Mouse (Mus musculus) heart, postnatal 0 days (tissue): ENCODE data around the gene Tgfbr1. TPM values are rescaled to one million over a fixed set of nuclear protein-coding genes. Genes with fewer than 3 reads are reported as not detected.

Experiments used
- ATAC-seq: fragments of 200-750 bp; cut with Nextera tagmentation; 2 replicates; pipeline ENCODE4 v1.8.0; 2017; ENCODE audit warnings: low read depth, moderate number of reproducible peaks, moderate library complexity; ENCODE audit not compliant: insufficient read depth
- DNase-seq: peaks from one replicate; pipeline ENCODE4 v3.0.0-alpha.2; 2016; ENCODE audit warnings: low spot score
- H3K27ac ChIP-seq: fragments of 300-500 bp; sonication (generic); 2 replicates; pipeline ENCODE4 v1.5.1; 2014; ENCODE audit warnings: low read depth, mild to moderate bottlenecking
- H3K27me3 ChIP-seq: fragments of 300-500 bp; sonication (generic); 2 replicates; pipeline ENCODE4 v1.6.1; 2014; ENCODE audit warnings: low read length, mixed read lengths; ENCODE audit not compliant: control insufficient read depth, insufficient read depth
- H3K36me3 ChIP-seq: fragments of 300-500 bp; sonication (generic); replicated peaks from 2 replicates; pipeline ENCODE4 v1.6.1; 2014; ENCODE audit warnings: low read length, mixed read lengths; ENCODE audit not compliant: control insufficient read depth, insufficient read depth
- H3K4me1 ChIP-seq: fragments of 300-500 bp; sonication (generic); 2 replicates; pipeline ENCODE4 v1.6.1; 2014; ENCODE audit warnings: antibody characterized with exemption; ENCODE audit not compliant: control insufficient read depth, insufficient read depth
- H3K4me2 ChIP-seq: fragments of 300-500 bp; sonication (generic); 2 replicates; pipeline ENCODE4 v1.6.1; 2014; ENCODE audit warnings: low read depth, mild to moderate bottlenecking, low read length, moderate library complexity
- H3K4me3 ChIP-seq: fragments of 300-500 bp; sonication (generic); 2 replicates; pipeline ENCODE4 v1.5.1; 2014; ENCODE audit warnings: low read depth, low read length
- H3K9ac ChIP-seq: fragments of 300-500 bp; sonication (generic); replicated peaks from 2 replicates; pipeline ENCODE4 v1.6.1; 2014; ENCODE audit warnings: low read depth, low read length, mixed read lengths
- H3K9me3 ChIP-seq: fragments of 300-500 bp; sonication (generic); replicated peaks from 2 replicates; pipeline ENCODE4 v1.6.1; 2016; ENCODE audit warnings: low read length; ENCODE audit not compliant: control insufficient read depth
- CTCF ChIP-seq: IDR thresholded peaks from 2 replicates; pipeline ENCODE4 v1.5.1; 2016; ENCODE audit warnings: antibody characterized with exemption, control low read depth, low read depth
- EP300 ChIP-seq: IDR thresholded peaks from 2 replicates; pipeline ENCODE4 v1.6.1; 2016; ENCODE audit warnings: antibody characterized with exemption, low read depth
- WGBS: fragments of 180-500 bp; shearing (Covaris S2); extraction: QIAGEN DNeasy Blood & Tissue Kit; methylation state at CpG from one replicate; pipeline ENCODE4 v1.1.7; 2014; 5-methylcytosine and 5-hydroxymethylcytosine counted together
- polyA plus RNA-seq: library from polyadenylated mRNA; unstranded; fragments of >200 nt; fragmentation: Nextera tagmentation; extraction: Ambion mirVana; gene quantifications from 2 replicates; pipeline ENCODE4 v1.2.1, GENCODE M21; 2015
- total RNA-seq: library from RNA; depleted of rRNA; stranded (reverse); fragments of >200 nt; gene quantifications from 2 replicates; pipeline ENCODE4 v1.2.3, GENCODE M21; 2014; ENCODE audit warnings: low replicate concordance

The Tgfbr1 gene
- total and polyA plus RNA-seq, 2 experiments from 2014 or later: 7.8 to 19.8 TPM

- H3K27ac ChIP-seq: no peak overlapping the region
- WGBS: 75% methylated on average over 3 of the region's 3 CpGs
- DNase-seq: no peak
Measured at GRCm38 (mm10) chr4:47422946-47423345, 69.9 kb downstream of the Tgfbr1 start.

GRCm38 (mm10) chr4:47424376-47424775 is 71.4 kb downstream of the Tgfbr1 start:
- H3K36me3 ChIP-seq: no peaks in the 10 kb centered on the region
- no peaks in the 10 kb centered on the region for H3K27me3 ChIP-seq
- H3K4me3 ChIP-seq: no peak overlapping the region
- H3K27ac ChIP-seq: no peak overlapping the region
- no peak for DNase-seq
- no peaks in the 10 kb centered on the region for H3K9me3 ChIP-seq
- H3K9ac ChIP-seq: no peak overlapping the region
- TF ChIP-seq EP300 (no peak), CTCF (no peak)
- WGBS: 35% methylated on average over 2 of the region's 2 CpGs
- ATAC-seq: no peak
- H3K4me2 ChIP-seq: no peak overlapping the region
- no peaks in the 10 kb centered on the region for H3K4me1 ChIP-seq

More at GRCm38 (mm10) chr4:47422946-47423345, 69.9 kb downstream of the Tgfbr1 start:
- ATAC-seq: no peak
- Histone ChIP-seq H3K9me3 (no peaks in the 10 kb centered on the region), H3K4me3 (no peak overlapping the region), H3K4me2 (no peak overlapping the region), H3K4me1 (peaks cover under 1% of the 10 kb centered on the region; the same call in 1 of the 2 replicates), H3K9ac (no peak overlapping the region), H3K27me3 (no peaks in the 10 kb centered on the region), H3K36me3 (no peaks in the 10 kb centered on the region)
- no peak for TF ChIP-seq CTCF
- no peak for TF ChIP-seq EP300

- no peak overlapping the region for H3K4me3 ChIP-seq
- H3K27ac ChIP-seq: no peak overlapping the region
- H3K4me1 ChIP-seq: no peaks in the 10 kb centered on the region
- TF ChIP-seq EP300 (no peak), CTCF (no peak)
- H3K4me2 ChIP-seq: no peak overlapping the region
- H3K9ac ChIP-seq: no peak overlapping the region
- no peak for DNase-seq
- 82% methylated on average over 16 of the region's 16 CpGs for WGBS
- H3K27me3 ChIP-seq: no peaks in the 10 kb centered on the region
- no peak for ATAC-seq
- no peaks in the 10 kb centered on the region for H3K9me3 ChIP-seq
- H3K36me3 ChIP-seq: no peaks in the 10 kb centered on the region
Measured at GRCm38 (mm10) chr4:47425247-47425830, 72.3 kb downstream of the Tgfbr1 start.

- TF ChIP-seq EP300 (no peak), CTCF (no peak)
- Histone ChIP-seq H3K27ac (no peak overlapping the region), H3K4me2 (no peak overlapping the region), H3K9ac (no peak overlapping the region), H3K4me3 (no peak overlapping the region), H3K27me3 (no peaks in the 10 kb centered on the region), H3K4me1 (no peaks in the 10 kb centered on the region), H3K36me3 (no peaks in the 10 kb centered on the region), H3K9me3 (no peaks in the 10 kb centered on the region)
- no peak for ATAC-seq
- WGBS: 64% methylated on average over 3 of the region's 3 CpGs
- no peak for DNase-seq
Measured at GRCm38 (mm10) chr4:47427606-47428005, 74.6 kb downstream of the Tgfbr1 start.

GRCm38 (mm10) chr4:47430557-47430956 is 77.5 kb downstream of the Tgfbr1 start:
- H3K4me3 ChIP-seq: no peak overlapping the region
- ATAC-seq (no peak), DNase-seq (no peak)
- H3K27ac ChIP-seq: no peak overlapping the region
- H3K4me2 ChIP-seq: no peak overlapping the region
- WGBS: 35% methylated on average over 6 of the region's 6 CpGs
- H3K4me1 ChIP-seq: no peaks in the 10 kb centered on the region
- no peaks in the 10 kb centered on the region for H3K27me3 ChIP-seq
- no peaks in the 10 kb centered on the region for H3K36me3 ChIP-seq
- no peak overlapping the region for H3K9ac ChIP-seq
- H3K9me3 ChIP-seq: no peaks in the 10 kb centered on the region
- TF ChIP-seq CTCF (no peak), EP300 (no peak)

- no peak overlapping the region for H3K9ac ChIP-seq
- no peak overlapping the region for H3K27ac ChIP-seq
- no peaks in the 10 kb centered on the region for H3K27me3 ChIP-seq
- H3K36me3 ChIP-seq: no peaks in the 10 kb centered on the region
- ATAC-seq (no peak), DNase-seq (no peak)
- 85% methylated on average over 5 of the region's 5 CpGs for WGBS
- no peaks in the 10 kb centered on the region for H3K4me1 ChIP-seq
- no peak overlapping the region for H3K4me2 ChIP-seq
- no peaks in the 10 kb centered on the region for H3K9me3 ChIP-seq
- TF ChIP-seq EP300 (no peak), CTCF (no peak)
- no peak overlapping the region for H3K4me3 ChIP-seq
Measured at GRCm38 (mm10) chr4:47431081-47431480, 78.1 kb downstream of the Tgfbr1 start.
